Mouse (Mus musculus) kidney, embryonic 14.5 days (tissue): Measurements from ENCODE around the gene Actg1. TPM values are rescaled to one million over a fixed set of nuclear protein-coding genes. Genes with fewer than 3 reads are reported as not detected.
A peak's percentile ranks its signal among the peaks of the same experiment; 100 is the strongest.
"Not testable (repeated sequence)": the region's sequence is repeated elsewhere in the genome, so short reads cannot be mapped to it uniquely, and the experiment has no call there.

ENCODE experiments used
- ATAC-seq: fragments of 200-750 bp; cut with Nextera tagmentation; 2 replicates; pipeline ENCODE4 v1.8.0; 2017; ENCODE audit warnings: moderate number of reproducible peaks, mild to moderate bottlenecking, moderate TSS enrichment, moderate library complexity; ENCODE audit not compliant: low FRiP score, low TSS enrichment
- H3K27ac ChIP-seq: fragments of 300-500 bp; sonication (generic); 2 replicates; pipeline ENCODE4 v1.5.1; 2014; ENCODE audit warnings: low read depth, mild to moderate bottlenecking, low read length, moderate library complexity, mixed read lengths
- H3K27me3 ChIP-seq: fragments of 300-500 bp; sonication (generic); 2 replicates; pipeline ENCODE4 v1.6.1; 2014; ENCODE audit warnings: mild to moderate bottlenecking, low read length; ENCODE audit not compliant: control insufficient read depth, insufficient read depth
- H3K36me3 ChIP-seq: fragments of 300-500 bp; sonication (generic); 2 replicates; pipeline ENCODE4 v1.6.1; 2014; ENCODE audit warnings: low read length, mixed read lengths; ENCODE audit not compliant: control insufficient read depth, insufficient read depth
- H3K4me1 ChIP-seq: fragments of 300-500 bp; sonication (generic); 2 replicates; pipeline ENCODE4 v1.6.1; 2014; ENCODE audit warnings: low read length, mixed read lengths; ENCODE audit not compliant: control insufficient read depth, insufficient read depth
- H3K4me2 ChIP-seq: fragments of 300-500 bp; sonication (generic); replicated peaks from 2 replicates; pipeline ENCODE4 v1.6.1; 2014; ENCODE audit warnings: low read depth, mild to moderate bottlenecking, low read length
- H3K4me3 ChIP-seq: fragments of 300-500 bp; sonication (generic); 2 replicates; pipeline ENCODE4 v1.5.1; 2014; ENCODE audit warnings: mild to moderate bottlenecking, low read length
- H3K9ac ChIP-seq: fragments of 300-500 bp; sonication (generic); 2 replicates; pipeline ENCODE4 v1.6.1; 2014; ENCODE audit warnings: low read depth, mild to moderate bottlenecking, low read length, moderate library complexity
- H3K9me3 ChIP-seq: fragments of 300-500 bp; sonication (generic); 2 replicates; pipeline ENCODE4 v1.6.1; 2016; ENCODE audit warnings: low read length; ENCODE audit not compliant: control insufficient read depth
- WGBS: fragments of 180-500 bp; shearing (Covaris S2); extraction: QIAGEN DNeasy Blood & Tissue Kit; methylation state at CpG from one replicate; pipeline ENCODE4 v1.1.7; 2014; 5-methylcytosine and 5-hydroxymethylcytosine counted together
- polyA plus RNA-seq: library from polyadenylated mRNA; unstranded; fragments of >200 nt; fragmentation: Nextera tagmentation; extraction: Ambion mirVana; gene quantifications from 2 replicates; pipeline ENCODE4 v1.2.1, GENCODE M21; 2014

The Actg1 gene
- polyA plus RNA-seq, 1 experiment from 2014 or later, result 2,603 TPM

DNA sequence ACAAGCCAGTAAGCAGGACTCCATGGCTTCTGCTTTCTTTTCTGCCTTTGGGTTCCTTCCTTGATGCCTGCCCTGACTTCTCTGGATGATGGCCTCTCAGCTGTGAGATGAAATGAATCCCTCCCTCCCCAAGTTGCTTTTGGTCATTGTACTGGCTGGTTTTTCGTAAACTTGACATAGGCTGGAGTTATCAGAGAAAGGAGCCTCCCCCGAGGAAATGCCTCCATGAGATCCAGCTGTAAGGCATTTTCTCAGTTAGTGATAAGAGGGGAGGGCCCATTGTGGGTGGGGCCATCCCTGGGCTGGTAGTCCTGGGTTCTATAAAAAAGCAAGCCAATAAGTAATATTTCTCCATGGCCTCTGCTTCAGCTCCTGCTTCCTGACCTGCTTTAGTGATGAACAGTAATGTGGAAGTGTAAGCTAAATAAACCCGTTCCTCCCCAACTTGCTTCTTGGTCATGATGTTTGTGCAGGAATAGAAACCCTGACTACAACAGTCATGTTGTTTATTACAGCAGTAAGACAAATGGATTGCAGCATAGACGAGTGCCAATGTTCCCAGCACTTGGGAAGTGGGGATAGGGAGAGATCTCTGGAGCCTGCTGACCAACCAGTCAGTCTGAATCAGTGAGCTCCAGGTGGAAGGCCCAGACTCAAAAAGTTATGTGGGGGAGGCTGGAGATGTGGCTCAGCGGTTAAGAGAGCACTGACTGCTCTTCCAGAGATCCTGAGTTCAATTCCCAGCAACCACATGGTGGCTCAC is 7.1 kb upstream of the Actg1 start:
- no peak for ATAC-seq
- Histone ChIP-seq H3K9me3 (no peaks in the 10 kb centered on the region), H3K4me2 (no peak overlapping the region), H3K27me3 (no peaks in the 10 kb centered on the region), H3K27ac (peak overlapping the region; percentile 1; the same call in 1 of the 2 replicates), H3K36me3 (no peaks in the 10 kb centered on the region), H3K4me1 (peaks cover 49% of the 10 kb centered on the region), H3K9ac (no peak overlapping the region), H3K4me3 (no peak overlapping the region)
- 36% methylated on average over 5 of the region's 5 CpGs for WGBS

DNA sequence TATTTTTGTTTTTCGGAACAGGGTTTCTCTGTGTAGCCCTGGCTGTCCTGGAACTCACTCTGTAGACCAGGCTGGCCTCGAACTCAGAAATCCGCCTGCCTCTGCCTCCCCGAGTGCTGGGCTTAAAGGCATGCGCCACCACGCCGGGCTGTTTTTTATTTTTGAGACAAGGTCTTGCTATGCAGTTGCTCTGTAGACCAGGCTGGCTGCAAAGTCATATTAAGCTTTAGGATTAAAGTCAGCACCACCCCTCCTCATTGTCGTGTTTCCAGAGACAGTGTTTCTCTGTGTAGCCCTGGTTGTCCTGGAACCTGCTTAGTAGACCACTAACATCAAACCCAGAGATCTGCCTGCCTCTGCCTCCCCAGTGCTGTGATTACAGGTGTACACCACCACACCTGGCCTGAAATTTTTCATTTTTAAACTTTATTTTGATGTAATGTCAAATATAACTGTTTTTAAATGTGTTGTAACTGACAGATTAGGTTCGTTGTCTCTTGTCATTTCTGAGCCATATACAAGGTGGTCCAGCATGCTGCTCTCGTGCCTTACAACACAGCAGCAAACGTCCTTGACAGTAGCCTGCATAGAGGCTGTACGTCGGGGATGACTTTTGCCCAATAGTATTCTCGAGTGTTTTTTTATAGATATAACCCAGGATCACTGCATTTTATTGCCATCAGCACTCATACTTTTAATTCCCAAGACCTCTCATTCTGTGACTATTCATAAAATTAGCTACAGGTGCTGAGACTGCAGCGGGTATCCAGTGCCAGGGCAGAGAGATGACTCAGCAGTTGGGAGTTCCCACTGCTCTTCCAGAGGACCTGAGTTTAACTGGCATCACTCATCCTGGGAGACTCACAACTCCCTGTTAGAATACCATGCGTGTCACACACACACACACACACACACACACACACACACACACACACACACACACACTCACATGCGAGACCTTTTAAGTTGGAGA is 6.2 kb upstream of the Actg1 start:
- Histone ChIP-seq H3K4me3 (no peak overlapping the region), H3K36me3 (no peaks in the 10 kb centered on the region), H3K27ac (peak overlapping the region; percentile 1; the same call in 1 of the 2 replicates), H3K4me1 (peaks cover 44% of the 10 kb centered on the region), H3K9me3 (no peaks in the 10 kb centered on the region), H3K27me3 (no peaks in the 10 kb centered on the region), H3K9ac (no peak overlapping the region), H3K4me2 (no peak overlapping the region)
- 89% methylated on average over 17 of the region's 17 CpGs for WGBS
- no peak for ATAC-seq

DNA sequence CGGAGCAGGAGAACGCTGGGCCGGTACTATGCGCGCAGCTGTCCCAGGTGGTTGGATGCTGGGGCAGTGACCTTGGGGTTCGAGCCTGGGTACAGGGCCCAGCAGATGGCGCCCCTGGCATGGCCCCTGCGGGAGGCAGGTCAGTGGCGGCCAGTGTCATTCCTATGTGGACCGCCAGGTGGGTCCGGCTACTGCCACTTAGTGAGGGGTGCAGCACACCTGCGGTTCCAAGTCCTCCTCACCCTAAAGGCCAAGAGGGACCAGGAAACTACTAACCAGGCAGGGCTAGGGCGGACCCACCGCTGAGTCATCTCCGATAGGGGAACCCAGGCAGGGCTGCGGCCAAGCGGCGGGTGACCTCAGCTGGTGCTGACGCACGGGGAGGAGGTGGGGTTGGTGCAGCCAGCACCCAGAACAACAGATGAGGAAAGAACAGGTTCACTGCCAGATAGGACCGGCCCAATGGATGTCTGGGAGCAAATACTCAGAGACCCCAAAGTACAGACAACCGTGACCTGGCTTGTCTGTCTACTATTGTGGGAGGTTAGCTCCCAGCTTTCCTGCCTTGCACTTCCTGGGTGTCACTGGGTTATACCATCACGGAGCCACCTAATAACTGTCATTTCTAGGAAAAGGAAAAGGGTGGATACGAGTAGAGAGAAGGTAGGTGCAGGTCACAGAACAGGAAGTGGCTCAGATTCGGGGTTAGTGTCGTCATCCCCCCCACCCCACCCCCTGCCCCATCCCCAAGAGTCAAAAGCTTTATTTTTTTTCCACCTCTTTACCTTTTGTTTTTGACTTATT is 5.4 kb upstream of the Actg1 start:
- ATAC-seq, result peak; percentile 10; the same call in 1 of the 2 replicates
- Histone ChIP-seq H3K4me3 (no peak overlapping the region), H3K9ac (no peak overlapping the region), H3K36me3 (no peaks in the 10 kb centered on the region), H3K27ac (no peak overlapping the region), H3K4me2 (peak overlapping the region; percentile 10; the same call in 1 of the 2 replicates), H3K9me3 (no peaks in the 10 kb centered on the region), H3K4me1 (peaks cover 38% of the 10 kb centered on the region), H3K27me3 (no peaks in the 10 kb centered on the region)
- 27% methylated on average over 26 of the region's 26 CpGs for WGBS

DNA sequence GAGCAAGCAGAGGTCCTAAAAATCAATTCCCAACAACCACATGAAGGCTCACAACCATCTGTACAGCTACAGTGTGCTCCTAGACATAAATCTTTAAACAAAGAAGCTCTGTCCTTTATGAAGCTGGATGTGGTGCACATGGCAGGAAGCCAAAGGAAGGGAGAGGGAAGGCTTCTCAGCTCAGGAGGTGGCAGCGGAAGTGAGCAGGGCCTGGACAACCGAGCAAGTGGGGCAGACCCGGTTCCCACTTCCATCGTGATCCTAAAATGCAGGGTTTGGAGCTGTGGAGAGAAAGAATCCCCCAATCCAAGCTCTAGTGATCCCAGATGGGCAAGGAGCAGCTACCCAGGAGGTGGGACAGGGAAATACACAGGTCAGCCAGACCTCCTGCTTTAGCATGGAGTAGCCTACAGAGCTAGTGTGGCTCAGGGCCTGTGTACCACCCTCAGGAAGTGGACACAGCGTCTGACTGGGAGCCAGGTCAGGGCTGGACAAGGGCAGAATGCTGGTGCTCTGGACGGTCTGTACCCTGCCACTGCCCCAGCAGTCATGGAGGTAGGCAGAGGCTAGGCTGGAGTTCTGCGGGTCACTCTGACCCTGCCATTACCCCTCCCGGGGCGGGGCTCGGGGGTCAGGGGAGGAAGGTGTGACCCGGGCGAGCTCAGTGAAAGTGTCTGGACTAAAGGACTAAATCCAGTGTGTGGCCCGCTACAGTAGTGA is 4.4 kb upstream of the Actg1 start:
- H3K27me3 ChIP-seq, result no peaks in the 10 kb centered on the region
- no peak for ATAC-seq
- no peak overlapping the region for H3K4me2 ChIP-seq
- H3K9me3 ChIP-seq, result no peaks in the 10 kb centered on the region
- H3K9ac ChIP-seq, result no peak overlapping the region
- peaks cover 29% of the 10 kb centered on the region for H3K4me1 ChIP-seq
- H3K27ac ChIP-seq, result peak overlapping the region; percentile 25
- no peak overlapping the region for H3K4me3 ChIP-seq
- no peaks in the 10 kb centered on the region for H3K36me3 ChIP-seq
- 56% methylated on average over 13 of the region's 13 CpGs for WGBS

DNA sequence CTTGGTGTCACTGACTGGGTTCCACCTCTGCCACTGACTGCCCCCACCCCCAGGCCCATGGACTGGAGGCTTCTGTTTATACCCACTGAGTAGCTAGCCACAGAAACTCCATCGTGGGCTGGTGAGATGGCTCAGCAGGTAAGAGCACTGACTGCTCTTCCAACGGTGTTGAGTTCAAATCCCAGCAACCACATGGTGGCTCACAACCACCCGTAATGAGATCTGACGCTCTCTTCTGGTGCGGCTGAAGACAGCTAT is 3.7 kb upstream of the Actg1 start:
- H3K36me3 ChIP-seq, H3K4me2 ChIP-seq, H3K4me3 ChIP-seq, H3K9me3 ChIP-seq, ATAC-seq, H3K27me3 ChIP-seq: not testable (repeated sequence)
- H3K4me1 ChIP-seq, result peaks cover 29% of the 10 kb centered on the region
- 89% methylated on average over 5 of the region's 5 CpGs for WGBS
- H3K27ac ChIP-seq, result peak overlapping the region; percentile 99; the same call in 1 of the 2 replicates
- 0 out of 2 replicates have a peak overlapping the region, but pooled peaks have one; percentile 12 for H3K9ac ChIP-seq

DNA sequence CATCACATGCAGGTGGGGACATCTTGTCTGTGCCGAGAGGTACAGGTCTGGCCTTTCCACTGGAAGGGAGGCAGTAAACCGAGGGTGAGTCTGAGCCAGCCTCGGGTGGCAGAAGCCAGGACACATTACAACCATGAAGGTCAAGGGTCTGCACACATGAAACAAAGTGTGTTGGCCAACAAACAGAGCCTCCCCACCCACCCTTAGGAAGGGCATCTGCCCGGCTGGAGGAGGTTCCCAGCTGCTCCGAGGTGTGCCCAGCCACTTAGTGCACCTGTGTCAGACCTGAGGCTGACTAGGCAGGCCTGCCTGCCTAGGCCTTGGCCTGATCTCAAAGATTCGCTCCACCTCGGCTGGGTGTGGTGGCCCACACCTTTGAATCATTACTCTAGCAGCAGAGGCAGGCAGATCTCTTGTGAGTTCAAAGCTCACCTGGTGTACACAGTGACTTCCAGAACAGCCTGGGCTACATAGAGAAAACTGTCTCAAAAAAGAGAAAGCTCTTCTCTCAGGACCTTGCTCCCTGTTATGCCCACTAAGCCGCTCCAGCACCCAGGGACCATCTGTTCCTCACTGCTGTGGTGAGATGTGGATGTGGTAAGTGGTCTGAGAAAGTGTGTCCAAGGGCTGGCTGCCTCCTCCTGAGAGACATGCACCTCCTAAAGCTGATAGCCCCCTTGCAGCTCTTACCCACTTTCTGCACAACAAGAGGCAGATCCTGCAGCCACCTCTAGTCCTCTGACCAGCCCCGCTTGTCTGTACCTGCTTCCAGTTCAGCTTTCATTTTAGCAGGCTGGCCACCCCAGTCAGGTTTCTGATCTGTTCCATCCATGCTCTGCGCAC is 3.1 kb upstream of the Actg1 start:
- peak overlapping the region; percentile 100; the same call in 1 of the 2 replicates for H3K9ac ChIP-seq
- no peaks in the 10 kb centered on the region for H3K9me3 ChIP-seq
- 72% methylated on average over 10 of the region's 10 CpGs for WGBS
- no peak overlapping the region for H3K4me3 ChIP-seq
- no peaks in the 10 kb centered on the region for H3K27me3 ChIP-seq
- peaks cover 29% of the 10 kb centered on the region for H3K4me1 ChIP-seq
- peaks cover 7% of the 10 kb centered on the region; the same call in 1 of the 2 replicates for H3K36me3 ChIP-seq
- peak overlapping the region; percentile 89; the same call in 1 of the 2 replicates for H3K4me2 ChIP-seq
- ATAC-seq, result no peak
- H3K27ac ChIP-seq, result peak overlapping the region; percentile 99

DNA sequence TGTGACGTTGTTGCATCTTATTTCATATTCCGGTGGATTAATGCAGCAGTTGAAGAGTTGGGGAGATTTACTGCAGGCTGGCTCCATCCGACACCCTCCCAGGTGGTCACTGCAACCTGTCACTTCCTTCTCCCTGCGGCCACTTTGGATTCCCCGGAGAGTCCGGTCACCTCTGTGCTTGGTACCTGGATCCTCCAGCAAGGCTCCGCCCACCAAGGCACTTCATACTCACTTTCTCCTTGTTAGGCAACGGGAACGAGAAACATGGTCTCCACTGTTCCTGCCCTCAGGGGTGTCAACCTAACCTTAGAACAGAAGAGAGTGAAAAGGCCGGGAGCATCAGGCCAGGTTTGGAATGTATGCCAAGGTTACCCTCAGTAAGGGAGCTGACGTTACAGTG is 2.4 kb upstream of the Actg1 start:
- Histone ChIP-seq H3K27ac (peak overlapping the region; percentile 99), H3K4me1 (peaks cover 29% of the 10 kb centered on the region), H3K4me3 (peak overlapping the region; percentile 99), H3K27me3 (no peaks in the 10 kb centered on the region), H3K4me2 (peak overlapping the region; percentile 89), H3K9ac (peak overlapping the region; percentile 100), H3K36me3 (peaks cover 10% of the 10 kb centered on the region; the same call in 1 of the 2 replicates), H3K9me3 (no peaks in the 10 kb centered on the region)
- ATAC-seq, result no peak
- 12% methylated on average over 11 of the region's 11 CpGs for WGBS
